Mouse (Mus musculus): Measurements from ENCODE around the gene Oas1h. TPM values are rescaled to one million over a fixed set of nuclear protein-coding genes. Genes with fewer than 3 reads are reported as not detected.

Oas1h gene
- total and polyA plus RNA-seq, 3 experiments: not detected

Small RNAs within 50 kb of the gene (microRNA-seq; reads per million reads assigned to microRNA genes)
- gene Gm22907: 0 reads per million in 2 experiments

Other genes starting within 250 kb of the Oas1h start
- 10 to 100 TPM; 11.6 to 22.7 TPM for gene Rita1, start 248.8 kb upstream of the Oas1h start, total RNA-seq (2021)
- 32.5 and 33.5 TPM in 2 replicates for gene Rita1, start 248.8 kb upstream of the Oas1h start, polyA plus RNA-seq (2012; rRNA removed)
- gene Ddx54, start 248.7 kb upstream of the Oas1h start, total RNA-seq (2021): 10 to 100 TPM; 46.8 to 49.5 TPM
- gene Ddx54, start 248.7 kb upstream of the Oas1h start, polyA plus RNA-seq (2012; rRNA removed): 42.7 and 49.6 TPM in 2 replicates
- 1 to 10 TPM in 1 of 2 experiments, not detected in 1; 1.6 TPM for gene Cfap73, start 227.2 kb upstream of the Oas1h start, total RNA-seq (2021)
- not detected in 2 replicates for gene Cfap73, start 227.2 kb upstream of the Oas1h start, polyA plus RNA-seq (2012; rRNA removed)
- 10 to 100 TPM in 1 of 2 experiments, 1 to 10 TPM in 1; 4.6 to 16.1 TPM for gene Rasal1, start 212.6 kb upstream of the Oas1h start, total RNA-seq (2021)
- gene Rasal1, start 212.6 kb upstream of the Oas1h start, polyA plus RNA-seq (2012; rRNA removed): 19.0 and 19.2 TPM in 2 replicates
- 10 to 100 TPM; 12.8 to 13.4 TPM for gene Dtx1, start 149.5 kb upstream of the Oas1h start, total RNA-seq (2021)
- 28.5 and 28.6 TPM in 2 replicates for gene Dtx1, start 149.5 kb upstream of the Oas1h start, polyA plus RNA-seq (2012; rRNA removed)
- under 1 TPM; 0.55 to 0.92 TPM for gene Oas2, start 111.6 kb upstream of the Oas1h start, total RNA-seq (2021)
- gene Oas2, start 111.6 kb upstream of the Oas1h start, polyA plus RNA-seq (2012; rRNA removed): 3.5 and 3.7 TPM in 2 replicates
- gene Oas3, start 83.8 kb upstream of the Oas1h start, total RNA-seq (2021): under 1 TPM; 0.31 to 0.72 TPM
- gene Oas3, start 83.8 kb upstream of the Oas1h start, polyA plus RNA-seq (2012; rRNA removed): 1.5 and 1.6 TPM in 2 replicates
- gene Oas1e, start 65.9 kb upstream of the Oas1h start, total RNA-seq (2021): not detected
- gene Oas1e, start 65.9 kb upstream of the Oas1h start, polyA plus RNA-seq (2012; rRNA removed): not detected in 2 replicates
- under 1 TPM; 0.49 to 0.97 TPM for gene Oas1c, start 48.9 kb upstream of the Oas1h start, total RNA-seq (2021)
- gene Oas1c, start 48.9 kb upstream of the Oas1h start, polyA plus RNA-seq (2012; rRNA removed): 1.0 and 2.8 TPM in 2 replicates
- not detected for gene Oas1f, start 14.1 kb upstream of the Oas1h start, total RNA-seq (2021)
- gene Oas1f, start 14.1 kb upstream of the Oas1h start, polyA plus RNA-seq (2012; rRNA removed): not detected in 2 replicates
- 1 to 10 TPM in 1 of 2 experiments, under 1 TPM in 1; 0.66 to 1.1 TPM for gene Oas1g, start 26.2 kb downstream of the Oas1h start, total RNA-seq (2021)
- 2.5 and 2.7 TPM in 2 replicates for gene Oas1g, start 26.2 kb downstream of the Oas1h start, polyA plus RNA-seq (2012; rRNA removed)
- gene Oas1a, start 46.1 kb downstream of the Oas1h start, total RNA-seq (2021): 1 to 10 TPM; 3.2 to 3.6 TPM
- gene Oas1a, start 46.1 kb downstream of the Oas1h start, polyA plus RNA-seq (2012; rRNA removed): 8.5 and 8.9 TPM in 2 replicates
- gene Oas1d, start 53.1 kb downstream of the Oas1h start, total RNA-seq (2021): not detected
- not detected in 2 replicates for gene Oas1d, start 53.1 kb downstream of the Oas1h start, polyA plus RNA-seq (2012; rRNA removed)
- gene Rph3a, start 148.7 kb downstream of the Oas1h start, total RNA-seq (2021): 1 to 10 TPM; 3.7 to 4.6 TPM
- gene Rph3a, start 148.7 kb downstream of the Oas1h start, polyA plus RNA-seq (2012; rRNA removed): 2.4 and 3.5 TPM in 2 replicates